Mouse (Mus musculus): ENCODE data around the gene Apmap. TPM values are rescaled to one million over a fixed set of nuclear protein-coding genes. Genes with fewer than 3 reads are reported as not detected.

Apmap gene
- 36.2 and 40.8 TPM in 2 replicates for polyA plus RNA-seq (2014; fragmentation: Nextera tagmentation; extraction: Ambion mirVana)

DNA sequence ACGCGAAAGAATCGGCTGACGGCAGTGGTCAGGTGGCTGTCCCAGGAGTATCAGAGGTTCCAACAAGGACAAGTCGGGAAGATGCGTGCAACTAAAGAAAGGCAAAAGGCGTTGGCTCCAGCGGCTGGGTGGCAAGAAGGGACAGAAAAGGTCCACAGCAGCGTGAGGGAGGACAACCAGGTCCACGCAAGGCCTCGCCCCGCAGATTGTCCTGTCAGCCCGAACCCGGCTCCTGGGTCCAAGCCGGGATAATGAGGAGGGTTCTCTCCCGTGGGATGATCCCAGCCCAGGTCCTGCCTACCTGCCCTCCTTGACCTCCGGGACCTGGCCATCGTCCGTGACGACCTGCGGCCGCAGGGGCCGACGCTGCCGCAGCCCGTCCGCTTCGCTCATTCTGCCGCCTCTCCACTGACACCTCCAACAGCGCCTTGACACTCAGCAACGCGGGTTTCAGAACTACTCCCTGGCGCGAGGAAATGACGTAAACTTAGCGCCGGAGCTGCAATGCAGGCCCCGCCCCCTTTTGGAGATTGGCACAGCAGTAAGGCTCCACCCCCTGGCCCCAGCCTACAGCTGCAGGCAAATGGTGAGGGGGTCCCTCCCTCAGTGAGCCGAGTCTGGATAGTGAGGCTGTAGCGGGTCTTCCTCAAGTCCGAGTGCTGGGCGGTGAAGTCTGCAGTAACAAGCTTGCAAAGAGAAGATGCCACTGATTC lies at the start of gene Apmap:
Apmap (minus strand) TSS at position 481 of the 713 bp plus-strand sequence.
- H3K9ac ChIP-seq (ENCODE audit: low read length), result peak within 1 kb of the TSS; percentile 70
- DNase-seq (ENCODE audit: low spot score) (peak; percentile 97), ATAC-seq (replicated peaks; ENCODE audit: low FRiP score, low TSS enrichment, low read depth) (peak; percentile 96)
- no peaks in the 10 kb centered on the region for H3K36me3 ChIP-seq (ENCODE audit: control insufficient read depth, insufficient read depth, low read length)
- H3K4me1 ChIP-seq (replicated peaks; ENCODE audit: control insufficient read depth, insufficient read depth, low read length), result peaks cover 5% of the 10 kb centered on the region; the same call in 1 of the 2 replicates
- H3K4me2 ChIP-seq (ENCODE audit: low read length), result peak within 1 kb of the TSS; percentile 93
- peak within 1 kb of the TSS; percentile 91 for H3K4me3 ChIP-seq (ENCODE audit: low read depth, low read length)
- H3K27me3 ChIP-seq (replicated peaks; ENCODE audit: control insufficient read depth, insufficient read depth, low read length), result no peaks in the 10 kb centered on the region
- under 1% methylated on average over 42 of the region's 42 CpGs for WGBS
- H3K27ac ChIP-seq (ENCODE audit: low read depth), result peak within 1 kb of the TSS; percentile 6; the same call in 1 of the 2 replicates
- no peaks in the 10 kb centered on the region for H3K9me3 ChIP-seq (ENCODE audit: control insufficient read depth, low read length)

DNA sequence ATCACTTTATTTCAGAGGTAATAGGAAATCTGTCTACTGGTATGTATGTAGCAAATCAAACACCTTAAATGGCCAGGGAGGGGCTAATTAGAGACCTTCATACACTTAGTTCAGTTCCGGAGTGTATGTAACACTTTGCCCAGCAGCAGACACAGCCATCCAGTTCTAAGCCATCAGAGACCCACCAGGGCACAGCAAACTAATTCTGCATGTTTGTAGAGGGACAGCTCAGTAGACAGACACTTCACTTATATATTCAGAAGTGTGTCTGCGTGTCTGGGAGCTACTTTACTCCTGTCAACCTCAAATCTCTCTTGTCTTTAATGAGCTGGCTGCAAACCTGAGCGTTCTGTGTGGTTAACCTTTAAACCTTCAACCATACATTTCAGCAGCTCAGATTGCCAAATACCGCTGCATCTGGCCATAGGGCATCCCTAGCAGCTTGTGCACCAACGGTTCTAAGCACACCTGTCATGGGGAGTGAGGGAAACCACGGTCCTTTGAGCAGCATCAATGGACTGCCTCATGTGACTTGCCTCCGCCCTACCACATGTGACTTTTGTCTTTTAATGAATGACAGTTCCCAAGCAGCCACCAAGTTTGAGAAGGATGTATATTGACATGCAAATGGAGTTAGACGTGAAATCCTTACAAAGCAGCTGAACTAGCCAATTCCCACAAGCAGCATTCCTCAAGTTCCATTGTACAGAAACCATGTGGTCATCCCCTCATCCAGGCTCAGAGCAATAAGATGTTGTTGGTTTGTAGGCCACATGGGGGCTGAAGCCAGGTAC lies 48.8 kb upstream of the Apmap start:
- no peak overlapping the region for H3K4me2 ChIP-seq (ENCODE audit: low read length)
- WGBS, result 69% methylated on average over 8 of the region's 8 CpGs
- no peaks in the 10 kb centered on the region for H3K9me3 ChIP-seq (ENCODE audit: control insufficient read depth, low read length)
- DNase-seq (ENCODE audit: low spot score), result no peak
- no peak overlapping the region for H3K9ac ChIP-seq (ENCODE audit: low read length)
- no peaks in the 10 kb centered on the region for H3K4me1 ChIP-seq (replicated peaks; ENCODE audit: control insufficient read depth, insufficient read depth, low read length)
- no peak overlapping the region for H3K27ac ChIP-seq (ENCODE audit: low read depth)
- H3K4me3 ChIP-seq (ENCODE audit: low read depth, low read length), result no peak overlapping the region
- ATAC-seq (replicated peaks; ENCODE audit: low FRiP score, low TSS enrichment, low read depth), result no peak
- H3K27me3 ChIP-seq (replicated peaks; ENCODE audit: control insufficient read depth, insufficient read depth, low read length), result no peaks in the 10 kb centered on the region
- H3K36me3 ChIP-seq (ENCODE audit: control insufficient read depth, insufficient read depth, low read length), result no peaks in the 10 kb centered on the region; the same call in 1 of the 2 replicates

- no peak overlapping the region for H3K4me3 ChIP-seq (ENCODE audit: low read depth, low read length)
- no peak overlapping the region for H3K4me2 ChIP-seq (ENCODE audit: low read length)
- DNase-seq (ENCODE audit: low spot score) (no peak), ATAC-seq (replicated peaks; ENCODE audit: low FRiP score, low TSS enrichment, low read depth) (no peak)
- 90% methylated on average over 3 of the region's 3 CpGs for WGBS
- H3K36me3 ChIP-seq (ENCODE audit: control insufficient read depth, insufficient read depth, low read length), result no peaks in the 10 kb centered on the region; the same call in 1 of the 2 replicates
- H3K27me3 ChIP-seq (replicated peaks; ENCODE audit: control insufficient read depth, insufficient read depth, low read length), result no peaks in the 10 kb centered on the region
- no peak overlapping the region for H3K27ac ChIP-seq (ENCODE audit: low read depth)
- peaks cover 3% of the 10 kb centered on the region; the same call in 1 of the 2 replicates for H3K4me1 ChIP-seq (replicated peaks; ENCODE audit: control insufficient read depth, insufficient read depth, low read length)
- no peaks in the 10 kb centered on the region for H3K9me3 ChIP-seq (ENCODE audit: control insufficient read depth, low read length)
- H3K9ac ChIP-seq (ENCODE audit: low read length), result no peak overlapping the region
These were observed 47.7 kb upstream of the Apmap start for GRCm38 (mm10) chr2:150656112-150656511.

DNA sequence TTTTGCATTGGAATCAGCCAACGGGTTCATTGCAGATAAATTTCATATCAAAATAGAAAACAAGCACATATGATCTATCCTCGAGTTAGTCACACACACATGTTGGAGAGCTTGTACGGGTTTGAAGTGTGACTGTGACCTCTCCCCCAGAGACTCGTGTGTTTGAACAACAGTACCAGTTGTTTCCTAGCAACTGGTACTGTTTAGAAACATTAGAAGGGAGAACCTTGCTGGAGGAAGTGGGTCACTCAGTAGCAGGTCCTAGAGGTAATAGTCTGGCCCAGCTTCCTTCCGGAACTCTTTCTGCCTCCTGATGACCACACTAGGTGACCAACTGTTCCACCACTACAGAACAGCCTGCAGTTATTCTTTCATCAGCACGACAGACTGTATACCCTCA lies 46.9 kb upstream of the Apmap start:
- H3K4me3 ChIP-seq (ENCODE audit: low read depth, low read length), result no peak overlapping the region

DNA sequence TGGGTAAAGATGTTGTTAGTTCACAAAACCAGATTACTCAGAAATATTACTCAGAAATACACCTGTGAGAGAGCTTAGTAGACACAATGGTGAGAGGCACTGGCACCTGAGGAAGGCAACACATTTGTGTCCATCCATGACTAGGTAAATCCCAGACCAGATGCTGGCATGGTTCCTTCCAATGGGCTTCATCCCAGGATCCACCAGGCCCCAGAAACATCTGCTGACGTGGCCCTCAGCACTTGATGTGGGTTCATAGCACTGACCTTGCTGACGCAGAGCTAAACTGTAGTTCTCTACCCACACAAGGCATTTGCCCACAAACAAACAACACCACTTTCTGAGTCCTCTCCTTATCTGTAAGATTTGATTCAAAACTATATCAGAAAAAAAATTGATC lies 46.4 kb upstream of the Apmap start:
- Histone ChIP-seq H3K4me3 (ENCODE audit: low read depth, low read length) (no peak overlapping the region), H3K4me1 (replicated peaks; ENCODE audit: control insufficient read depth, insufficient read depth, low read length) (peaks cover 11% of the 10 kb centered on the region; the same call in 1 of the 2 replicates), H3K27ac (ENCODE audit: low read depth) (no peak overlapping the region), H3K9me3 (ENCODE audit: control insufficient read depth, low read length) (no peaks in the 10 kb centered on the region), H3K9ac (ENCODE audit: low read length) (no peak overlapping the region), H3K36me3 (ENCODE audit: control insufficient read depth, insufficient read depth, low read length) (no peaks in the 10 kb centered on the region; the same call in 1 of the 2 replicates), H3K4me2 (ENCODE audit: low read length) (no peak overlapping the region), H3K27me3 (replicated peaks; ENCODE audit: control insufficient read depth, insufficient read depth, low read length) (no peaks in the 10 kb centered on the region)
- ATAC-seq (replicated peaks; ENCODE audit: low FRiP score, low TSS enrichment, low read depth) (no peak), DNase-seq (ENCODE audit: low spot score) (no peak)
- WGBS, result 88% methylated on average over 2 of the region's 2 CpGs

More for the DNA sequence above, 46.9 kb upstream of the Apmap start:
- Histone ChIP-seq H3K9me3 (ENCODE audit: control insufficient read depth, low read length) (no peaks in the 10 kb centered on the region), H3K27me3 (replicated peaks; ENCODE audit: control insufficient read depth, insufficient read depth, low read length) (no peaks in the 10 kb centered on the region), H3K27ac (ENCODE audit: low read depth) (no peak overlapping the region), H3K4me1 (replicated peaks; ENCODE audit: control insufficient read depth, insufficient read depth, low read length) (peaks cover 7% of the 10 kb centered on the region; the same call in 1 of the 2 replicates), H3K9ac (ENCODE audit: low read length) (no peak overlapping the region), H3K4me2 (ENCODE audit: low read length) (no peak overlapping the region), H3K36me3 (ENCODE audit: control insufficient read depth, insufficient read depth, low read length) (no peaks in the 10 kb centered on the region; the same call in 1 of the 2 replicates)
- DNase-seq (ENCODE audit: low spot score) (no peak), ATAC-seq (replicated peaks; ENCODE audit: low FRiP score, low TSS enrichment, low read depth) (no peak)
- 78% methylated on average over 6 of the region's 6 CpGs for WGBS

DNA sequence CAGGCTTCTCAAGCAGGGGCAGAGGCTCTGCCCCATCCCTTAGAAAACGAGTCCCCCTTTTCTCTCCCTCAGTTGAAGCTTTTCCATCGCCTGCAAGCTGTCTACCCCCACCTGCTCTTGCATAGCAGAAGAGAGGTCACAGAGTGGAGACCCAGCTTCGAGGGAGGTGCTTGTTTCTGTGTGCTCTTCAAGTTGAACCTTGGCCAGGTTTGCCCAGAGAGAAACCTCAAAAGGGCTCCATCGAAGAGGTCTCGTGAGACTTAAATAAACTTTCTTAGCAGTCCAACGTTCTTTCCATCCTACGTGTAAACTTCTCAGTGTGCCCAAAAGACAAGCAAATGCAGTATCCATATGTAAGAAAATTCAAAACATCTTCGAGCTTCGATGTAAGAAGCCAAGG lies 43.0 kb upstream of the Apmap start:
- H3K27ac ChIP-seq (ENCODE audit: low read depth), result peak overlapping the region; percentile 83
- ATAC-seq (replicated peaks; ENCODE audit: low FRiP score, low TSS enrichment, low read depth) (no peak), DNase-seq (ENCODE audit: low spot score) (no peak)
- no peaks in the 10 kb centered on the region for H3K27me3 ChIP-seq (replicated peaks; ENCODE audit: control insufficient read depth, insufficient read depth, low read length)
- no peaks in the 10 kb centered on the region for H3K36me3 ChIP-seq (ENCODE audit: control insufficient read depth, insufficient read depth, low read length)
- H3K4me2 ChIP-seq (ENCODE audit: low read length), result no peak overlapping the region
- peaks cover 20% of the 10 kb centered on the region; the same call in 1 of the 2 replicates for H3K4me1 ChIP-seq (replicated peaks; ENCODE audit: control insufficient read depth, insufficient read depth, low read length)
- H3K9me3 ChIP-seq (ENCODE audit: control insufficient read depth, low read length), result no peaks in the 10 kb centered on the region
- H3K9ac ChIP-seq (ENCODE audit: low read length), result no peak overlapping the region
- WGBS, result 31% methylated on average over 9 of the region's 9 CpGs
- no peak overlapping the region for H3K4me3 ChIP-seq (ENCODE audit: low read depth, low read length)

- Histone ChIP-seq H3K9me3 (ENCODE audit: control insufficient read depth, low read length) (no peaks in the 10 kb centered on the region), H3K9ac (ENCODE audit: low read length) (no peak overlapping the region), H3K36me3 (ENCODE audit: control insufficient read depth, insufficient read depth, low read length) (no peaks in the 10 kb centered on the region), H3K4me2 (ENCODE audit: low read length) (0 out of 2 replicates have a peak overlapping the region, but pooled peaks have one; percentile 4), H3K4me3 (ENCODE audit: low read depth, low read length) (no peak overlapping the region), H3K27me3 (replicated peaks; ENCODE audit: control insufficient read depth, insufficient read depth, low read length) (no peaks in the 10 kb centered on the region), H3K4me1 (replicated peaks; ENCODE audit: control insufficient read depth, insufficient read depth, low read length) (peaks cover 23% of the 10 kb centered on the region; the same call in 1 of the 2 replicates), H3K27ac (ENCODE audit: low read depth) (peak overlapping the region; percentile 83)
- WGBS, result 8% methylated on average over 7 of the region's 7 CpGs
- ATAC-seq (replicated peaks; ENCODE audit: low FRiP score, low TSS enrichment, low read depth) (peak; percentile 90), DNase-seq (ENCODE audit: low spot score) (peak; percentile 69)
These were observed 42.2 kb upstream of the Apmap start for GRCm38 (mm10) chr2:150650511-150651074.

GRCm38 (mm10) chr2:150648300-150648895 lies 40.0 kb upstream of the Apmap start:
- 56% methylated on average over 13 of the region's 13 CpGs for WGBS
- Histone ChIP-seq H3K27me3 (replicated peaks; ENCODE audit: control insufficient read depth, insufficient read depth, low read length) (no peaks in the 10 kb centered on the region), H3K36me3 (ENCODE audit: control insufficient read depth, insufficient read depth, low read length) (no peaks in the 10 kb centered on the region), H3K4me1 (replicated peaks; ENCODE audit: control insufficient read depth, insufficient read depth, low read length) (peaks cover 23% of the 10 kb centered on the region; the same call in 1 of the 2 replicates), H3K9me3 (ENCODE audit: control insufficient read depth, low read length) (no peaks in the 10 kb centered on the region), H3K4me2 (ENCODE audit: low read length) (no peak overlapping the region), H3K9ac (ENCODE audit: low read length) (no peak overlapping the region), H3K4me3 (ENCODE audit: low read depth, low read length) (no peak overlapping the region), H3K27ac (ENCODE audit: low read depth) (0 out of 2 replicates have a peak overlapping the region, but pooled peaks have one; percentile 9)
- DNase-seq (ENCODE audit: low spot score) (no peak), ATAC-seq (replicated peaks; ENCODE audit: low FRiP score, low TSS enrichment, low read depth) (no peak)
